Mouse (Mus musculus): Measurements from ENCODE around the gene Fbxl14.

Fbxl14 gene

DNA sequence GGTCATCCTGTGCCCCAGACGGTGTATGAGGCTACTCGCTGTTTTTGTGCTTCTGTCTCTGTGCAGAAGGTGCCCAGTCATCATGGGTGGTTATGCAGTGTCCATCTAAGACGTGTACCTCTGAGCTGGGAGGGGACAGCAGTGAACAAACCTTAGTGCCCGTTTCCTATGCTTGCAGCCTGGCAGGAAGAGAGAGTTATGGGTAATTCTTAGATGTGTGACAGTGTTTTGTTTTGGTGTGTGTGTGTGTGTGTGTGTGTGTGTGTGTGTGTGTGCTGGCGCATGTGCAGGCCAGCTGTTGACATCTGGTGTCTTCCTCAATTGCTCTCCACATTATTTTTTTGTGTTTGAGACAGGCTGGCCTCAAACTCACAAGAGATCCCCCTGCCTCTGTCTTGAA is 20.6 kb downstream of the Fbxl14 start:
- no peak for DNase-seq

DNA sequence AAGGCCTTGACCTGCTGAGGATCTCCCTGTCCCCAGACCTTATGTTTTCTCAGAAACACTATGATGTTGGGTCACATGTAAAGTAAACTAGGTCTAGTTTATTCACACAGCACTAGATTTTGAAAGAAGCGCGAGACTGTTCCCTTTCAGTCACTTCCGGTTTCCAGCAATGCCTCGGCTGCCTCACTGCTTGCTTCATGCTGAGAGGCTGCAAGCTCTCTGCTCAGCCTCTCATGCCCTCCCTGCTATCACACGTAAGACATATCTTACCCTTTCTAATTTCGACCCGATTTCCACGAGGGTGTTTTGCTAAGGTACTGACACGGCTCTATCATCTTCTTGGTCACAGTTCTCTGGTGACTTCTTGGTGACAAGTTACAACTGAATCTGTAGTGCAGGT is 22.6 kb downstream of the Fbxl14 start:
- no peak for DNase-seq

DNA sequence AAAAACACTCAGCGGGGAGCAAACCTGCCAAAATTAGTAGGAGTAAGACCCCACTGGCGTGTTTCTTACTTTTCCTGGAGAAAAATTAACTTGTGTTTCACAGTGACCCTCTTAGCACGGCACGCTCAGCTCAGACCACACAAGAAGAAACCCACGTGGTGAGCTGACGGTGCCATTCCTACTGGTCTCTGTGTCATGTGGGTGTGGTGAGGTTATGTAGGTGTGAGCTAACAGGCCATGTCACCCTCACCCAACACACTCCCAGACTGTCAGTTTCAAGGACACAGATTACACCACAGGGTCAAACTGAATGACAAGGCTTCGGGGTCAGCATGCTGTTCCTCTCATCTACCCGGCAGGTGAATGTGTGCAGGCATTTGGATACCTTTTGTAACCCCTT is 25.3 kb downstream of the Fbxl14 start:
- no peak for DNase-seq

DNA sequence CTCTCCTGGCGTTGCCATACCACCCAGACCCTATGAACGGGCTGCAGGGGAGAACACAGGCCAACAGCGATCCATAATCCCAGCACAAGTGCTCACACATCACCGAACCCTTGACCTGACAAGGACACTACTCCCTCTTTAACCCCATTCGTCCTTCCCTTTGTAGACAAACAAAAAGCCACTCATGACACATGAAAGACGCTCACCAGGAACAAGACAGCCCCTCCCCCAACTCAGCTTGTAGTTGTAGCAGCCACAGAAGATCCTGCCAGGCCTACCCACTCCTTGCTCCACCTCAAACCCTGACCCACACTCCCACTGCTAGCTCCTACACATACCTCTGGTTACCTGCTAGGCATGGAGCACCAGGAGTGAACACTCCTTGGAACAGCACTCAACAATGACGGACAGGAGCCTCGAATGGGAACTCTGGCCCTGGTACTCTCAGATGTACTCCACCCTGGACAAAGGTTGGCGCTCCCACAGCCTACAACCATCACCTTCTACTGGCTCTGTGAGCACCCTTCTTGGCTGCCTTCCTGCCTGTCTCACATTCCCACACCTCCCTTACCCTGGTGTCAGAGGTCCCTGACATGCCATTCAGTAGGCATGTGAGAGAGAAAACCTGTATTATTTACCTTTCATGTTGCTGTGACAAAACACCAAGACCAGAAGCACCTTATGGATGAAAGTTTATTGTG is 26.2 kb downstream of the Fbxl14 start:
- DNase-seq, result no peak

DNA sequence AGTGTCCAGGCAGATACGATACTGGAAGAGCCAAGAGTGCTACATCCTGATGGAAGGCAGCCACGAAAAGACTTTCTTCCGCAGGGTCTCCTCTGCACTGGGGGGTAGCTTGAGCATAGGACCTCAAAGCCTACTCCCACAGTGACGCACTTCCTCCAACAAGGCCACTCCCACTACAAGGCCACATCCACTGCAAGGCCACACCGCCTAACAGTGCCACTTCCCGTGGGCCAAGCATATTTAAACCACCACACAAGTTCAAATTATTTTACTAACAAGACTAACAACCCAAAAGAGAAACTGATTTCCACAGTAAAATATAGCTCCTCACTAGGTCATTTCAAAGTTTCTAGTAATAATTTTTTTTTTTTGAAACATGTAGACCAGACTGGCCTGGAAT is 28.8 kb downstream of the Fbxl14 start:
- no peak for DNase-seq

DNA sequence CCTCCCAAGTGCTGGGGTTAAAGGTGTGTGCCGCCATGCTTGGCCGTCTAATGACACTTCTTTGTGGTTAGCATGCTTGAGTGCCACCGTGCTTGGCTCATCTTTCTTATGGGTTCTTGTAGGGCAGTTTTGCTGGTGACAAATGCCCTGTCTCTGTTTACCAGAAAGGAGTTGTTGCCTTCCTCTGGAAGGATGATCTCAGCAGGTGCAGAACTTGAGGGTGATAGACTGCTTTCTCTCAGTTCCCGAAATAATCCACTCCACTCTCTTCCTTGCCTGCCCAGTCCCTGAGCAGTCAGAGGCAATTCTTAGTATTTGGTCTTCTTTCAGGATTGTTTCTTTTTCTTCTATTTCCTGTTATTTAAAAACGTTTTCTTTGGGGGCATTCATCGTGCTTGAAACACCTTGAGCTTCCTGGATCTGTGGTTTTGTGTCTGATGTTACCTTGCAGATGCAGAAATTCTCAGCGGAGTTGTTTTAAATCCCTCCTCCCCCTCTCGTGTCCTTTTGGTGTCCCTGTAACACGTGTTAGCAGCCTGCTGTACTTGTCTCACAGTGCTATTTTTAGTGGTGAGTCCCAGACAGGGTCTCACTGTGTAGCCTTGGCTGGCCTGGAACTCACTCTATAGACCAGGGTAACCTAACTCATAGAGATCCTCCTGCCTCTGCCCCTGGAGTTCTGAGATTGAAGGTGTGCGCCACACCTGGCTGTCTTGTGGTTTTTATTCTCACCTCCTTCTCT is 29.3 kb downstream of the Fbxl14 start:
- no peak for DNase-seq

DNA sequence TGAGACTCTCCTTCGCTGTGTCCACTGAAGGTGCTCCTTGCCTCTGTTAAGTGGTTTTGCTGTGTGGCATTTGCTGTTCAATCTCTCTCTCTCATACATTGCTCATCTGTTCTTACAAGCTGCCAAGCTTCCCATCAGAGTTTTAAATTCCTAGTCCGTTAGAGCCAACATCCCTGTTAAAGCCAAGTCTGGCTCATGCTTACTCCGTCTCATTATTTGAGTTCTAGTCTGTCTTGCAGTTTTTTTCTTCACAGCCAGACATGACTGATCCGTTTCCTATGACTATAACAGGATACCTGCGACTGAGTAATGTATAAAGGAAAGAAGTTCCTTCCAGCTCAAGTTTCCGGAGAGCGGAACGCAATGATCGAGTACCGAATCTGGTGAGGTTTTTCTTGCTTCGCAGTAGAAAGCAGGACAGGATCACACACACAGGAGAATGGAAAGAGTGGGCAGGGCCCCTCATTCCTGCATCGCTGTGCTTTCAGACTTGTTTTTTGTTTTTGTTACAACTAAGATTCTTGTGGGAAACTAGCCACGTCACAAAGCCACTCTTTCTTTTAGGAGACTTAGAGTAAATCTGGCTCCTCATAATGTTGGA is 30.1 kb downstream of the Fbxl14 start:
- DNase-seq, result no peak

DNA sequence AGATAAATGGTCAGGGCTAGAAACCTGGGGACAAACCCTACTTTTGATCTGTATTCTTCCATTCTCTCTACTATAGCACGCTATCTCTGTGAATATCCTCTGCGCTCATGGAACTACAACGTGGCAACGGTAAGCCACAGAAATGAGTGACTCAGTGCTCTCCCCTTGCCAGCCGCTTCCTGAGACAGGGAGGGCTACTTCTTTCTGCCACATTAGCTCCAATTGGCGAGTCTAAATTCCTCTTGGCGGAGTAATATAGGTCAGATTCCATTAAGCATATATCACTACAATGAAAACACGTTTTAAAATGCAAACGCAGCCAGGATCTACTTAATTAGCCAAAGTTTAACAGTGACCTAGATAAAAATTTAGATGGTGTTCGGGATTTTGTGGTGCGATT is 33.2 kb downstream of the Fbxl14 start:
- DNase-seq, result no peak

DNA sequence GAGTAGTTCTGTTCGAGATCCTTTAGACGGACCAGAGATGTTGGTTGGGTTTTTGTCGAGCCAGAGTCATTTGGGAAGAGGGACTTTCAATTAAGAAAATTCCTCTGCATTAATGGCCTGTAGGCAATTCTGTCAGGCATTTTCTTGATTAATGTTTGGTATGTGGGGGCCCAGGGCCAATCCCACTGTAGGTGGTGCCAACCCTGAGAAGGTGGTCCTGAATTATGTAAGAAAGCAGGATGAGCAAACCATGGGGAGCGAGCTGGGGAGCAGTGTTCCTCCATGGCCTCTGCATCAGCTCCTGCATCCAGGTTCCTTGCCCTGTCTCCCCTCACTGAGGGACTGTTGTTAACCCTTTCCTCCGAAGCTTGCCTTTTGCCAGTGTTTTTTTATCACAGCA is 34.0 kb downstream of the Fbxl14 start:
- no peak for DNase-seq

DNA sequence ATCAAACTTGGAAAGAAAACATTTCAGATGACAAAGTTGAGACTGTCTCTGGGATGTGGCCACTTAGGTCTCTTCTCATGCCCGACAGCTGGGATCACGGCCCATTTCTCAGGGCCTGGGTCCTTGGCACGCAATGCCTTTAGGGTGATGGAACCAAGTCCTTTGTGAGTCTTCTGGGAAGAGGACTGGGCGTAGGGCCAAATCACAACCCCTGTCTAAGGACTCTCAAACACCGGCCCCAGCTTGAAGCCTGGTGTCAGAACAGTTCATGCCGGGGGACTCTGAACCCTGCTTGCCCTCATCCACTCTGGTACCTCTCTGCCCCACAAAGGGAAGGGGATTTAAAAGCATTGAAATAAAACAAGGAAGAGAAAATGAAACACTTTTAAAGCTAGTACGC is 34.6 kb downstream of the Fbxl14 start:
- no peak for DNase-seq

DNA sequence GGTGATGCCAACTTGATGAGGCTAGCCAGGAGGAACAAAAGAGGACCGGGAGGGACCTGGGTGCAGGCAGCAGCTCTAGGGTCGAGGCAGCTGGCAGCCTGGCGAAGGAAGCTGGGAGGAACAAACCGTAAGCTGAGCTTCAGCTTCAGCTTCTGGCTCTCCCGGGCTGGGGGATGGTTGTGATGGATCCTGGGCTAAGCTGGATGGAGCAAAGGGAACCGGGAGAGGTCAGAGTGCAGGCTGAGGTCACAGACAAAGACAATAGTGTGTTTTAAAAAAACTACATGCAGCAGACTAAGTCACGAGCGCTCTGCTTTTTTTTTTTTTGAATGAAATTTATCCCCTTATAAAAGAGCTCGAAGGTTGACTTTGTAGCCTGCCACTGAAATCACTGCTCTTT is 41.3 kb downstream of the Fbxl14 start:
- DNase-seq, result no peak

DNA sequence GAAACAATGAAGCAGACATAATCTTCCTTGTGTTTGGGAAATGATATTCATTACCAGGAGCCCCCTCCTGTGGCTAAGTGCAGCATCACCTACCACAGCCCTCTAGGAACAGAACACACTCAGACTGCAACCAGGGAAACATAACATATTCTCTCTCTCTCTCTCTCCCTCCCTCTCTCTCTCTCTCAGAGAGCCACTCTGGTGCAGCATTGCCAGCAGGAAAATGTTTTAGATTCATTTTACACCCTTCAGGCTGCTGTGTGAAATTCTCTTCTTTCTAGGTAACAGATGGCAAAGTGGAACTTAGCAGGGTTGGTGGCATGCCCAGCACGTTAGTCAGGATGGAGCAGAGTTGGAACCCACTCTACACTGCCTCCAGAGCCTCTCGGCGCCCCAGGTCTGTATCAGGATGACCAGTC is 42.0 kb downstream of the Fbxl14 start:
- DNase-seq, result peak; percentile 64

DNA sequence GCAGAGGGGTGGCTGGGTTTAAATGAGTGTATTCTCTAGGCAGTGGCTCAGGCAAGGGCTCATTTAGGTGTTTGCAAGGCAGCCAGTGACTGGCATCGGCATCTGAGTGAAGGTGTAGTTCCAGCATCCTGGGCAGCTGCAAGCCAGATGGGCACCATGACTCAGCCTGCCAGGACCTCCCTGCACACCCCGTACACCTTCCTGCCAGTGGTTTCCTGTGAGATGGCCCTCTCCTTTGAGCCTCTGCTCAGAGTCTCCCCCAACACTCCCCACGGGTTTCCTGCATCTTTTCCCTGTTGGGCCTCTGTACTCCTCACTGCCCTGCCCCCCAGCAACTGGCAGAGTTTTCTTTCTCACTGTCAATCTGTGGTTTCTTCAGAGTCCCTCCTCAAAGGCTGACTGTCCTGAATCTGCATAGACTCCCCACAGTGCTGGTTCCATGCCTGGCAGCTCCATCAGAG is 42.5 kb downstream of the Fbxl14 start:
- DNase-seq, result peak; percentile 51

DNA sequence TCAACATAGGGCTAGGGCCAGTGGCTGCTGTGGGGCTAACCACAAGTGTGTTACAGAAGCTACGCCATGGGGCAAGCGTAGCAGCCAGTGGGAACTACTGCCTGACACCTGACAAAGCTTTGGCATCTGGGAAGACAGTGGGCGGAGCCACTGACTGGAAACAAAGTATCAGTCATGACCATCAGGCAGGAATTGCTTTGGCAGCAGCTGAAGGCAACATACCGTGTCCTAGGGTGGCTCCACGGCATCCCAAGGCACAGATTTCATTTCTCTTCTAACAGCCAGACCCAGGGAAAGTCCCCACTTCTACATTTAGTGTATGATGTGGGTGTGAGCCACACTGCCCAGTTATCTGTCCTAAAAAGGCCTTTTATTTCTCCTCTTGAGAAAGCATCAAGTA is 47.0 kb downstream of the Fbxl14 start:
- DNase-seq, result no peak

DNA sequence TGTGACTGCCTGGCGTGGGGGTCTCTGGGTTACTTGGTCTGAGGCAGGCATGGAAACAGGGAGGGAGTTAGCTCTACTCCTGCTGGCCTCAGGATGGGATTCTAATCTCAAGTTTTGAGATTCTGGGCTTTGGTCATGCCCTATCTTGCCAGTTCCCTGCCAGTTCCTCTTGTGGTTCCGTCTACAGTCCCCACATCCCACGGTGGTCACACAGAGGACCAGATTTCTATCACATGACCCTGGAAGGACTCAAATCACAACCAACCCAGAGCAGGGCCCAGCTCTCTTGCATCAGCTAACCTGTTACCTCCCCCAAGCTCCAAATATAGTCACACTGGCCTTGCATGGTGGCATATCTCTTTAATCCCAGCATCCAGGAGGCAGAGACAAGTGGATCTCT is 50.2 kb downstream of the Fbxl14 start:
- no peak for DNase-seq

All from right cerebral cortex, postnatal 25 days (tissue).